Mouse (Mus musculus) heart, postnatal 4 days (tissue): ENCODE measurements around the gene Gcsam. TPM values are rescaled to one million over a fixed set of nuclear protein-coding genes. Genes with fewer than 3 reads are reported as not detected.

Experiments
- DNase-seq: peaks from one replicate; pipeline ENCODE4 v3.0.0; 2021
- total RNA-seq, 2 experiments: library from RNA; stranded (reverse); gene quantifications; 2 replicates each; pipeline ENCODE4 v1.2.3; 2021

Gene Gcsam
- total RNA-seq: under 1 TPM in 1 of 2 experiments, not detected in 1; 0.19 TPM

- DNase-seq: no peak
Measured at GRCm38 (mm10) chr16:45610267-45610666, at the start of gene Gcsam. TSS of gene Gcsam (plus strand) at chr16:45610380.

GRCm38 (mm10) chr16:45561747-45562146 is 48.4 kb upstream of the Gcsam start:
- DNase-seq: no peak

GRCm38 (mm10) chr16:45572307-45572706 is 37.9 kb upstream of the Gcsam start:
- no peak for DNase-seq

- no peak for DNase-seq
Measured at GRCm38 (mm10) chr16:45579883-45580282, 30.3 kb upstream of the Gcsam start.

GRCm38 (mm10) chr16:45582512-45582911 is 27.7 kb upstream of the Gcsam start:
- DNase-seq: peak; percentile 10

GRCm38 (mm10) chr16:45593656-45594055 is 16.5 kb upstream of the Gcsam start:
- DNase-seq: no peak

- no peak for DNase-seq
Measured at GRCm38 (mm10) chr16:45595494-45595893, 14.7 kb upstream of the Gcsam start.

GRCm38 (mm10) chr16:45608481-45608954 is 1.7 kb upstream of the Gcsam start:
- no peak for DNase-seq

- DNase-seq: peak; percentile 12
Measured at GRCm38 (mm10) chr16:45609300-45609699, 880 bp upstream of the Gcsam start.

GRCm38 (mm10) chr16:45613247-45613646 is 3.1 kb downstream of the Gcsam start:
- no peak for DNase-seq

GRCm38 (mm10) chr16:45615944-45616343 is 5.8 kb downstream of the Gcsam start:
- no peak for DNase-seq

- no peak for DNase-seq
Measured at GRCm38 (mm10) chr16:45619751-45620375, 9.7 kb downstream of the Gcsam start.

- no peak for DNase-seq
Measured at GRCm38 (mm10) chr16:45623230-45623629, 13.1 kb downstream of the Gcsam start.

- no peak for DNase-seq
Measured at GRCm38 (mm10) chr16:45624791-45625190, 14.6 kb downstream of the Gcsam start.

- DNase-seq: no peak
Measured at GRCm38 (mm10) chr16:45625342-45625741, 15.2 kb downstream of the Gcsam start.

- no peak for DNase-seq
Measured at GRCm38 (mm10) chr16:45629497-45630105, 19.4 kb downstream of the Gcsam start.

- peak; percentile 76 for DNase-seq
Measured at GRCm38 (mm10) chr16:45630347-45630960, 20.3 kb downstream of the Gcsam start.

- no peak for DNase-seq
Measured at GRCm38 (mm10) chr16:45632420-45632819, 22.2 kb downstream of the Gcsam start.

GRCm38 (mm10) chr16:45635826-45636225 is 25.6 kb downstream of the Gcsam start:
- DNase-seq: no peak

- DNase-seq: no peak
Measured at GRCm38 (mm10) chr16:45640070-45640762, 30.0 kb downstream of the Gcsam start.

GRCm38 (mm10) chr16:45641301-45641700 is 31.1 kb downstream of the Gcsam start:
- no peak for DNase-seq

- no peak for DNase-seq
Measured at GRCm38 (mm10) chr16:45643944-45644343, 33.8 kb downstream of the Gcsam start.

- peak; percentile 21 for DNase-seq
Measured at GRCm38 (mm10) chr16:45644380-45644779, 34.2 kb downstream of the Gcsam start.
